Mouse (Mus musculus): Measurements from ENCODE around the gene Slc46a1. TPM values are rescaled to one million over a fixed set of nuclear protein-coding genes. Genes with fewer than 3 reads are reported as not detected.

Gene Slc46a1
- polyA plus RNA-seq, 1 experiment from 2014 or later, result 21.3 TPM

DNA sequence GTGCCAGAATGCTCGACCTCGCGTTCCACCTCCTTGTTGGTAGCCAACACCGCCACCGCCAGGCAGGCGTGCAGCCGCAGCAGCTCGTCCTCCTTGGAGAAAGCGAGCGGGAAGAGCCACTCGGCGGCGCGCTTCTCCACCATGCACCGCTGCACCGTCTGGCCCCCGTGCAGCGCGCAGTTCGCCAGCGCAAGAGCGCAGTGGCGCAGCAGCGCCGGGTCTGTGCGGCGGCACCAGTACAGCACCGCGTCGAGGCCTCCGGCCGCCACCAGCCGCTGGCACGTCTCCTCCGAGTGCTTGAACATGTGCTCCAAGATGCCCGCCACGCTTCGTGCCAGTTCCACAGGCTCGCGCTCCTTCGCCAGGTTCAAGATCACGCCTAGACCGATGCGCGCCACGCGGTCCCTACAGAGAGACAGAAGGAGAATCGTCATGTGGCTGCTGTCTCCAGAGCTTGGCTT, 25.3 kb downstream of the Slc46a1 start:
- 7% methylated on average over 48 of the region's 48 CpGs for WGBS
- Histone ChIP-seq H3K27me3 (peaks cover 77% of the 10 kb centered on the region), H3K4me1 (peaks cover 6% of the 10 kb centered on the region), H3K4me3 (peak overlapping the region; percentile 29), H3K9me3 (no peaks in the 10 kb centered on the region), H3K36me3 (no peaks in the 10 kb centered on the region), H3K9ac (no peak overlapping the region), H3K27ac (no peak overlapping the region), H3K4me2 (peak overlapping the region; percentile 41)
- ATAC-seq (ENCODE audit: insufficient number of reproducible peaks, low FRiP score, low TSS enrichment, low read depth), result no peak

DNA sequence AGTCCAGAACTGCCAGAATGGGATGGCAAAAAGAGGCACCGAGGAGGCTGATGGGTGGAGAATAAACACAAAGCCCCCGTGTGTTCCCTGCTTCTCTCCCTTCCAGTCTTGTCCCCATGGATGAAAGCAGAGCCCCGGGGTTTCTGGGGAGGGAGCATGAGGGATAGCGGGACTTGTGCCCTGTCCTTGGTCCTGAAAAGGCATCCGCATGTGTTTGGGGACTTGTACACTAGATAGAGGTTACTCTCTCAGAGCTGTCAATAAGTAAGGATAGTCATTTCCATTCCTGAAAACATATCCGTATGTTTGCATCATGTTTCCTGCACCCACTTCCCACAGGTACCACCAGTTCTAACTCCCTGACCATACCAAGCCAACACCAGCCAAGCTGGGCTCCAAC, 30.4 kb downstream of the Slc46a1 start:
- no peaks in the 10 kb centered on the region for H3K9me3 ChIP-seq
- no peak overlapping the region for H3K4me3 ChIP-seq
- H3K36me3 ChIP-seq, result no peaks in the 10 kb centered on the region
- peaks cover 67% of the 10 kb centered on the region for H3K27me3 ChIP-seq
- no peak overlapping the region for H3K9ac ChIP-seq
- H3K27ac ChIP-seq, result no peak overlapping the region
- WGBS, result 5% methylated on average over 6 of the region's 6 CpGs
- no peak for ATAC-seq (ENCODE audit: insufficient number of reproducible peaks, low FRiP score, low TSS enrichment, low read depth)
- H3K4me1 ChIP-seq, result peaks cover 17% of the 10 kb centered on the region
- no peak overlapping the region for H3K4me2 ChIP-seq

DNA sequence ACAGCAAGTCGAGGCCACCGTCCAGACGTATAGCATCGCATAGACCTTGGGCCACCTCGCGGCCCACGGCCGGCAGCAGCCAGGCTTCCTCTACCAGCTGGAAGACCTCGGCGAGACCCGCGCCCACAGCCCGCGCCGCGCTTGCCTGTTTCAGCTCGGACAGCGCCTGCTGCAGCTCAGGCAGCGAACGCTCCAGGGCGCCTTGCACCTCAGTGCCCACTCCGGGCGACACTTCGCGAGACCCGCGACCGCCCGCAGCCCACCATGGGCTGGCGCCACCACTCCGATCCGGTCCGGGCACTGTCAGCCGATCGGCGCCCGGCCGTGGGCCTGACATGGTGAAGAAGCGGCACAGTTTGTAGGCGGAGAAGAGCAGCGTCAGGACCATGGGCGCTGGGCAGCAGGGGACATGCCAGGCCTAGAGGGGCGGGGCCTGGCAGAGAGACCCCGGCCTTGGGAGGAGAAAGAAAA, 31.6 kb downstream of the Slc46a1 start:
- peak overlapping the region; percentile 92 for H3K4me2 ChIP-seq
- peak overlapping the region; percentile 48 for H3K4me3 ChIP-seq
- WGBS, result 1% methylated on average over 44 of the region's 44 CpGs
- H3K9me3 ChIP-seq, result no peaks in the 10 kb centered on the region
- H3K27me3 ChIP-seq, result peaks cover 62% of the 10 kb centered on the region
- no peak overlapping the region for H3K9ac ChIP-seq
- H3K4me1 ChIP-seq, result peaks cover 16% of the 10 kb centered on the region
- no peak; the same call in 1 of the 2 replicates for ATAC-seq (ENCODE audit: insufficient number of reproducible peaks, low FRiP score, low TSS enrichment, low read depth)
- no peak overlapping the region for H3K27ac ChIP-seq
- no peaks in the 10 kb centered on the region for H3K36me3 ChIP-seq

DNA sequence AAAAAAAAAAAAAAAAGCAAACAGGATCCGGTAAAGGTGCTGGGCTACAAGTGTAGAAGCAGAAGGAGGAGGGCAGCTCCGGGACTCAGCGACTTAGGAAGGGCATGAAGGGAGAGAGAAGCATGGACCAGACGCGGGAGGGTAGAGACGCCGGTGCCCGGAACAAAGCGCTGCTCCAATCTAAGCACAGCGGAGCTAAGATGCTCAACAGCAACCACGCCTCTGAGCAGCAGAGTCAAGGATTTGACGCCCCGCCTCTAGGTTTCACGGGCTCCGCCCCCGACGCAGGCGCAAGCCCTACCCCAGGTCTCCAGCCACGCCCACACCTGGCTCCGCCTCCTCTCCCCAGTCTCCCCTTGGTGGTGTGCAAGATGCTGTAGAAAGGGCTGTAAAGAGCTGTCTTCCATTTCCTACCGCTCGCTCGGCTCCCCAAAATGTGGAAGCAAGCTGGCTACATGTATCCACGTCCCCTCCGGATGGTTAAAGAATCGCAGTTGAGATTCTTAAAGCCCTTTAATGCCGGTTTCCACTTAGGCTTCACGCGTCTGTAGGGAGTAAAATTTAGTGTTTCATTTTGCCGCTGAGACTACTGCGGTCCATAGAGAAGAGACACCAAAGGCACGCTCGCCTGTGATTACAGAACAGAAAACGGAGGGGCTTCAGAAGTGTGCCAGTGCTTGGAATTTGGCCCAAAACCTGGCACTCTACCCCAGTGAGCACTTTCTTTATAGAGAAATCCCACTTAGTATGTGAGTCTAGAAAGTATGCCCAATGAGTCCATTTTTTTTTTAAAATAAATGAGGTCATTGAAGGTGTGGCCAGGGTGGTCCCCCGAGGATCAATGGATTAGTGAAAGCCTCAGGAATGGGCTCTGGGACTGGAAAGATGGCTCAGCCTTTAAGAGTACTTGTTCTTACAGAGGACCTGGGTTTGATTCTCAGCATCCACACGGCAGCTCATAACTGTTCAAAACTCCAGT, 32.3 kb downstream of the Slc46a1 start, which contains the start of gene Sarm1:
Gene Sarm1, minus strand, starts transcription at position 211 of the 979 bp plus-strand sequence.
- peak within 1 kb of the TSS; percentile 92 for H3K4me2 ChIP-seq
- ATAC-seq (ENCODE audit: insufficient number of reproducible peaks, low FRiP score, low TSS enrichment, low read depth), result peak; percentile 91
- H3K9ac ChIP-seq, result no peak within 1 kb of the TSS
- no peaks in the 10 kb centered on the region for H3K36me3 ChIP-seq
- no peak within 1 kb of the TSS for H3K27ac ChIP-seq
- H3K9me3 ChIP-seq, result no peaks in the 10 kb centered on the region
- peak within 1 kb of the TSS; percentile 48 for H3K4me3 ChIP-seq
- H3K4me1 ChIP-seq, result peaks cover 16% of the 10 kb centered on the region
- peaks cover 62% of the 10 kb centered on the region for H3K27me3 ChIP-seq
- 3% methylated on average over 36 of the region's 36 CpGs for whole genome bisulfite sequencing

DNA sequence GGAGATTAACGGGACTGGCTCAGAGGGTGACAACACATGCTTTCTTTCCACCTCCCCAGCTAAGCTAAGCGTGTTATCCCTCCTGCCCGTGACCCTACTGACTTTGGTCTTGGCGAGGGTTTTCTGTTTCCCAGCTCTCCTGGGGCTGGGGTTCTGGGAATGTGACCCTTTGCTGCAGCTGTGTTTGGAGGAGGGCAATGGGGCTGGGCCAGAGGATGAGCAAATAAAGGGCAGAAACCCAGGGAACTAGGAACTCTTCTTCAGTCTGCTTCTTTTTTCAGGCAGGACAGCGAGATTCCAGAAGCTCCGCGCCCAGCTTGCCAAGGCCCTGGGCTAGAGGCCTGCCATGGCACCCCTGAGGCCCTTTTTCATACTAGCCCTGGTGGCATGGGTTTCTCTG, 33.5 kb downstream of the Slc46a1 start, which contains the start of gene Vtn:
Gene Vtn, plus strand, starts transcription at position 88 of the 400 bp plus-strand sequence.
- ATAC-seq (ENCODE audit: insufficient number of reproducible peaks, low FRiP score, low TSS enrichment, low read depth), result no peak
- Histone ChIP-seq H3K4me1 (peaks cover 16% of the 10 kb centered on the region), H3K27ac (no peak within 1 kb of the TSS), H3K9me3 (no peaks in the 10 kb centered on the region), H3K27me3 (peaks cover 61% of the 10 kb centered on the region), H3K9ac (no peak within 1 kb of the TSS), H3K36me3 (no peaks in the 10 kb centered on the region), H3K4me2 (peak within 1 kb of the TSS; percentile 92), H3K4me3 (peak within 1 kb of the TSS; percentile 48)
- 63% methylated on average over 7 of the region's 7 CpGs for WGBS

DNA sequence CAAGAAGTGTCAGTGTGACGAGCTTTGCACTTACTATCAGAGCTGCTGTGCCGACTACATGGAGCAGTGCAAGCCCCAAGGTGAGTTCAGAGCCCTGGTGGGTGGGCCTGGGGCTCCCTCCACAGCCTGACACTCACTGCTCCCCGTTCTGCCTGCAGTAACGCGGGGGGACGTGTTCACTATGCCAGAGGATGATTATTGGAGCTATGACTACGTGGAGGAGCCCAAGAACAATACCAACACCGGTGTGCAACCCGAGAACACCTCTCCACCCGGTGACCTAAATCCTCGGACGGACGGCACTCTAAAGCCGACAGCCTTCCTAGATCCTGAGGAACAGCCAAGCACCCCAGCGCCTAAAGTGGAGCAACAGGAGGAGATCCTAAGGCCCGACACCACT, 34.0 kb downstream of the Slc46a1 start:
- Histone ChIP-seq H3K4me3 (no peak overlapping the region), H3K9ac (no peak overlapping the region), H3K36me3 (no peaks in the 10 kb centered on the region), H3K27ac (no peak overlapping the region), H3K4me1 (peaks cover 16% of the 10 kb centered on the region), H3K27me3 (peaks cover 56% of the 10 kb centered on the region), H3K9me3 (no peaks in the 10 kb centered on the region), H3K4me2 (no peak overlapping the region)
- WGBS, result 44% methylated on average over 16 of the region's 16 CpGs
- ATAC-seq (ENCODE audit: insufficient number of reproducible peaks, low FRiP score, low TSS enrichment, low read depth), result no peak

DNA sequence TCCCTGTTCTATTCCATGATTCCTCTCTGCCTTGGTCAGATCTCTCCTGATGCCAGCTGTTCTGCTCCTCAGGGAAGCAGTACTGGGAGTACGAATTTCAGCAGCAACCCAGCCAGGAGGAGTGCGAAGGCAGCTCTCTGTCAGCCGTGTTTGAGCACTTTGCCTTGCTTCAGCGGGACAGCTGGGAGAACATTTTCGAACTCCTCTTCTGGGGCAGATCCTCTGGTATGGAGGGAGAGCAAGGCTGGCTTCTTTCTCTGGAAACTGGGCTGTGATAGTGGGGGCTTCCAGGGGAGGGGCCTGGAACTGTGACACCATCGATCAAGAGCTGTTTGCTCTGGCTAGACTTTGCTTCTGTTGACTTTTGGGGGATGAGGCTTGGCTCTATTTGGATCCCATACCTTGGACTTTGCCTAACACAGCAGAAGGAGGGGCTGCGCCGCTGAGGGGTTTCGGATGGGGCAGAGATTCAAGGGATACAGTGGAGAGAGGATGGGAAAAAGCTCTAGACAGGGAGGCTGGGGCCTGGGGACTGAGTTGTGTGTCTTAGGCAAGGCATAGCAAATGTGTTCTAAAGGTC, 35.2 kb downstream of the Slc46a1 start:
- Histone ChIP-seq H3K27me3 (peaks cover 44% of the 10 kb centered on the region), H3K36me3 (0 out of 2 replicates have a peak, but pooled peaks cover 3% of the 10 kb centered on the region), H3K4me3 (no peak overlapping the region), H3K9ac (no peak overlapping the region), H3K9me3 (no peaks in the 10 kb centered on the region), H3K27ac (no peak overlapping the region), H3K4me2 (no peak overlapping the region), H3K4me1 (peaks cover 16% of the 10 kb centered on the region)
- 80% methylated on average over 9 of the region's 9 CpGs for WGBS
- ATAC-seq (ENCODE audit: insufficient number of reproducible peaks, low FRiP score, low TSS enrichment, low read depth), result no peak

DNA sequence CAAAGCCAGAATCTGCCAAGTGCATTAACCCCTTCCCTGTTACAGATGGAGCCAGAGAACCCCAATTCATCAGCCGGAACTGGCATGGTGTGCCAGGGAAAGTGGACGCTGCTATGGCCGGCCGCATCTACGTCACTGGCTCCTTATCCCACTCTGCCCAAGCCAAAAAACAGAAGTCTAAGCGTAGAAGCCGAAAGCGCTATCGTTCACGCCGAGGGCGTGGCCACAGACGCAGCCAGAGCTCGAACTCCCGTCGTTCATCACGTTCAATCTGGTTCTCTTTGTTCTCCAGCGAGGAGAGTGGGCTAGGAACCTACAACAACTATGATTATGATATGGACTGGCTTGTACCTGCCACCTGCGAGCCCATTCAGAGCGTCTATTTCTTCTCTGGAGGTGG, 36.0 kb downstream of the Slc46a1 start:
- Histone ChIP-seq H3K9me3 (no peaks in the 10 kb centered on the region), H3K9ac (no peak overlapping the region), H3K27me3 (peaks cover 36% of the 10 kb centered on the region), H3K4me2 (no peak overlapping the region), H3K4me1 (peaks cover 16% of the 10 kb centered on the region), H3K36me3 (peaks cover 6% of the 10 kb centered on the region), H3K4me3 (no peak overlapping the region), H3K27ac (no peak overlapping the region)
- no peak for ATAC-seq (ENCODE audit: insufficient number of reproducible peaks, low FRiP score, low TSS enrichment, low read depth)
- 71% methylated on average over 20 of the region's 20 CpGs for WGBS

DNA sequence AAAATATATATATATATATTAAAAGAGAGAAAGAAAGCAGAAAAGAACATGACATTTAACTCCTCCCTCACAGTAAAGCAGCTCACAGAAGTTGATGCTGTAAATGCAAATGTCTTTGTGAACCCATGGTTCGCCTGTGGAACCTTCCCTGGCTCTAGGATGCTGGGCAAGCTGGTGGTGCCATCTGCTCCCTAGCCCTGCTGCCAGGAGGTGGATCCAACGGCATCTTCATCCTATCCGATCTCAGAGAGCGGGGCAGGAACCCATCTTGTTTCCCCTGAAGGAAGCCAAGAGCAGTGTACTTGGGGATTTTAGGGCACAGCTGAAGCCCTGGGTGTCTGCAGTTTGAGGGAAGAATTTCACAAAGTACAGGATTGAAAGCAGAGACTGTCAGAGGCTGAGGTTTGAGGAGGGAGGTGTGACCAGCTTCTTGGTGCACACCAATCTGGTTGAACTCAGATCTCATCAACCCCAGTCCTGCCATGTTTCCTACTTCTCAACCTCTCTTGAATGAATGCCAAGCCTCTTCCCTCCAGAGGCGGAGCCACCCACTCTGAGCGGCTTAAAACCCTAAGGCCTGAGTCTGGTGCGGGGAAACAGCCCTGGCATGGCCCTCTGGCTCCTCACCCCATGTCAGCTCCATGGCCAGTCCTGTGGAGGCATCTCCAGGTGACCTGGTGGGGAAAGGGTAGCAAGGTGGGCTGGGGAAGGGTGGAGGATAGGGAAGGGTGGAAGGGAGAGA, 37.6 kb downstream of the Slc46a1 start, which contains the start of gene Sebox:
Gene Sebox, plus strand, starts transcription at position 539 of the 742 bp plus-strand sequence.
- no peak for ATAC-seq (ENCODE audit: insufficient number of reproducible peaks, low FRiP score, low TSS enrichment, low read depth)
- H3K9me3 ChIP-seq, result no peaks in the 10 kb centered on the region
- H3K4me1 ChIP-seq, result peaks cover 2% of the 10 kb centered on the region; the same call in 1 of the 2 replicates
- no peak within 1 kb of the TSS for H3K4me2 ChIP-seq
- no peak within 1 kb of the TSS for H3K27ac ChIP-seq
- peaks cover 29% of the 10 kb centered on the region for H3K27me3 ChIP-seq
- 0 out of 2 replicates have a peak within 1 kb of the TSS, but pooled peaks have one; percentile 4 for H3K9ac ChIP-seq
- peaks cover 21% of the 10 kb centered on the region for H3K36me3 ChIP-seq
- no peak within 1 kb of the TSS for H3K4me3 ChIP-seq
- 62% methylated on average over 7 of the region's 7 CpGs for WGBS

DNA sequence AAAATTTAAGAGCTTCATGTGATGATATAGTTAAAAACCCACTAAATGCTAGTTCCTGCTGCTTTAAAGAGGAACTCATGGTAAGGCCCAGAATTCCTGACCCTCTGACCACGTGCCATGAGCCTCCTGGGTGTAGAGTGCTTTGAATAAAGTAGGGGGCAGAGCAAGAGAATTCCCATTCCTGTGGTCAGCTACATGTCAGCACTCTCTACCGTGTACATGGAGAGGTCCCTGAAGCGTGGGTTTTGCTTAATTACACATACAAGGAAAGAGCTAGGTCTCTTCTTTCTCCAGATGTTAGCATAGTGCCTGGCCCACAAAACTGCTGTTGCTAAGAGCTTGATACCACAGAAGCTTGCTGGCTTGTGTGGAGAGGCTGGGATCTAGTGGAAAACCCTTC, 39.9 kb downstream of the Slc46a1 start:
- no peak for ATAC-seq (ENCODE audit: insufficient number of reproducible peaks, low FRiP score, low TSS enrichment, low read depth)
- Histone ChIP-seq H3K36me3 (peaks cover 29% of the 10 kb centered on the region), H3K4me2 (no peak overlapping the region)

DNA sequence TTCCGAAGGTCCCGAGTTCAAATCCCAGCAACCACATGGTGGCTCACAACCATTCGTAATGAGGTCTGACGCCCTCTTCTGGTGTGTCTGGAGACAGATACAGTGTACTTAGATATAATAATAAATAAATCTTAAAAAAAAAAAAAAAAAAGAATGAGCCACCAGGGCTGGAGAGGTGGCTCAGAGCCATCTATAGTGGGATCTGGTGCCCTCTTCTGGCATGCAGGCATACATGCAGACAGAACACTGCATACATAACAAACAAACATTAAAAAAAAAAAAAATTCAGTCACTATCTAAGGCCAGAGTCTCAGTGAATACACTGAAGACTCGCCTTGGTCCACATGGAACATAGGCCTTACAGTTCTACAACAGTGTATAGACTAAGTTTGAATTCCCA, 43.7 kb downstream of the Slc46a1 start:
- Histone ChIP-seq H3K4me2 (no peak overlapping the region), H3K9ac (no peak overlapping the region), H3K27me3 (no peaks in the 10 kb centered on the region), H3K4me3 (no peak overlapping the region), H3K9me3 (no peaks in the 10 kb centered on the region), H3K27ac (no peak overlapping the region), H3K4me1 (peaks cover 18% of the 10 kb centered on the region), H3K36me3 (peaks cover 33% of the 10 kb centered on the region)
- ATAC-seq (ENCODE audit: insufficient number of reproducible peaks, low FRiP score, low TSS enrichment, low read depth), result no peak
- WGBS, result 81% methylated on average over 5 of the region's 5 CpGs

More for the DNA sequence above, 39.9 kb downstream of the Slc46a1 start:
- Histone ChIP-seq H3K9me3 (no peaks in the 10 kb centered on the region), H3K4me1 (no peaks in the 10 kb centered on the region), H3K27me3 (peaks cover 10% of the 10 kb centered on the region; the same call in 1 of the 2 replicates), H3K27ac (no peak overlapping the region), H3K4me3 (no peak overlapping the region), H3K9ac (no peak overlapping the region)
- WGBS, result 75% methylated on average over 3 of the region's 3 CpGs

Measured in limb, embryonic 15.5 days (tissue).